Mouse (Mus musculus): ENCODE measurements around the gene Tspan1. TPM values are rescaled to one million over a fixed set of nuclear protein-coding genes. Genes with fewer than 3 reads are reported as not detected.

Tspan1 gene
- polyA plus RNA-seq, 1 experiment = not detected

GRCm38 (mm10) chr4:116122762-116123161 lies 44.6 kb downstream of the Tspan1 start:
- Histone ChIP-seq H3K4me1 (ENCODE audit: control insufficient read depth) (peaks cover 51% of the 10 kb centered on the region), H3K36me3 (ENCODE audit: control insufficient read depth) (peaks cover 39% of the 10 kb centered on the region)

More at GRCm38 (mm10) chr4:116122762-116123161, 44.6 kb downstream of the Tspan1 start:
- TF ChIP-seq GATA1 (IDR thresholded peaks at IDR 0.05; ENCODE audit: low read length) (no peak), TAL1 (IDR thresholded peaks at IDR 0.05; ENCODE audit: low read length) (no peak)
- peak overlapping the region; percentile 69 for H3K4me3 ChIP-seq (replicated peaks)
- H3K27me3 ChIP-seq (ENCODE audit: control insufficient read depth) = no peaks in the 10 kb centered on the region
- H3K9me3 ChIP-seq (ENCODE audit: control insufficient read depth, low read length) = no peaks in the 10 kb centered on the region

Other genes with a start within 250 kb of the Tspan1 start
- not detected in 2 replicates for gene Dmbx1, start 227.7 kb downstream of the Tspan1 start, polyA plus RNA-seq (2012)
- gene Faah, start 149.7 kb downstream of the Tspan1 start, polyA plus RNA-seq (2012) = 0.02 and 0.04 TPM in 2 replicates
- gene Nsun4, start 113.7 kb downstream of the Tspan1 start, polyA plus RNA-seq (2012) = 0.01 and 0.06 TPM in 2 replicates
- 12.6 and 16.3 TPM in 2 replicates for gene Uqcrh, start 92.5 kb downstream of the Tspan1 start, polyA plus RNA-seq (2012)
- gene Lrrc41, start 92.3 kb downstream of the Tspan1 start, polyA plus RNA-seq (2012) = 0.56 and 1.2 TPM in 2 replicates
- 0.21 and 0.25 TPM in 2 replicates for gene Rad54l, start 43.9 kb downstream of the Tspan1 start, polyA plus RNA-seq (2012)
- 0.10 and 0.18 TPM in 2 replicates for gene Pomgnt1, start 43.8 kb downstream of the Tspan1 start, polyA plus RNA-seq (2012)
- gene Lurap1, start 16.3 kb downstream of the Tspan1 start, polyA plus RNA-seq (2012) = not detected in 2 replicates
- gene 1700042G07Rik, start 5.8 kb upstream of the Tspan1 start, polyA plus RNA-seq (2012) = not detected in 2 replicates
- not detected in 2 replicates for gene Gm49337, start 5.8 kb upstream of the Tspan1 start, polyA plus RNA-seq (2012)
- gene Pik3r3, start 54.0 kb upstream of the Tspan1 start, polyA plus RNA-seq (2012) = 0.01 and 0.05 TPM in 2 replicates

All from erythroblast, embryonic 14.5 days (primary cell).